Mouse (Mus musculus) bone marrow macrophage, adult 2 months (primary cell): ENCODE data around the gene Fam71b.

Experiments
- CTCF ChIP-seq: IDR thresholded peaks from 2 replicates; pipeline ENCODE4 v1.5.1; 2012; ENCODE audit warnings: low read depth, mild to moderate bottlenecking, low read length, moderate library complexity
- POLR2A ChIP-seq: IDR thresholded peaks from 2 replicates; pipeline ENCODE4 v1.6.1; 2012; ENCODE audit warnings: mild to moderate bottlenecking, low read depth, low read length, borderline replicate concordance

GRCm38 (mm10) chr11:46430123-46430522 lies 33.8 kb downstream of the Fam71b start:
- TF ChIP-seq CTCF (no peak), POLR2A (no peak)
